Mouse (Mus musculus): ENCODE measurements around the gene Stk11. TPM values are rescaled to one million over a fixed set of nuclear protein-coding genes. Genes with fewer than 3 reads are reported as not detected.
"Not testable (repeated sequence)": the region's sequence is repeated elsewhere in the genome, so short reads cannot be mapped to it uniquely, and the experiment has no call there.

Gene Stk11
- polyA plus RNA-seq, 1 experiment from 2014 or later = 13.3 TPM

- Histone ChIP-seq H3K4me2 (no peak overlapping the region), H3K4me1 (replicated peaks) (peaks cover 77% of the 10 kb centered on the region), H3K9me3 (no peaks in the 10 kb centered on the region), H3K27me3 (no peaks in the 10 kb centered on the region), H3K4me3 (no peak overlapping the region), H3K9ac (no peak overlapping the region), H3K36me3 (peaks cover 3% of the 10 kb centered on the region; the same call in 1 of the 2 replicates), H3K27ac (replicated peaks) (no peak overlapping the region)
- ATAC-seq (ENCODE audit: low read depth) = no peak
- 78% methylated on average over 6 of the region's 6 CpGs for WGBS
These were observed 47.2 kb downstream of the Stk11 start for GRCm38 (mm10) chr10:80162716-80163299.

GRCm38 (mm10) chr10:80163721-80164120 lies 48.1 kb downstream of the Stk11 start:
- peak overlapping the region; percentile 44; the same call in 1 of the 2 replicates for H3K4me3 ChIP-seq

DNA sequence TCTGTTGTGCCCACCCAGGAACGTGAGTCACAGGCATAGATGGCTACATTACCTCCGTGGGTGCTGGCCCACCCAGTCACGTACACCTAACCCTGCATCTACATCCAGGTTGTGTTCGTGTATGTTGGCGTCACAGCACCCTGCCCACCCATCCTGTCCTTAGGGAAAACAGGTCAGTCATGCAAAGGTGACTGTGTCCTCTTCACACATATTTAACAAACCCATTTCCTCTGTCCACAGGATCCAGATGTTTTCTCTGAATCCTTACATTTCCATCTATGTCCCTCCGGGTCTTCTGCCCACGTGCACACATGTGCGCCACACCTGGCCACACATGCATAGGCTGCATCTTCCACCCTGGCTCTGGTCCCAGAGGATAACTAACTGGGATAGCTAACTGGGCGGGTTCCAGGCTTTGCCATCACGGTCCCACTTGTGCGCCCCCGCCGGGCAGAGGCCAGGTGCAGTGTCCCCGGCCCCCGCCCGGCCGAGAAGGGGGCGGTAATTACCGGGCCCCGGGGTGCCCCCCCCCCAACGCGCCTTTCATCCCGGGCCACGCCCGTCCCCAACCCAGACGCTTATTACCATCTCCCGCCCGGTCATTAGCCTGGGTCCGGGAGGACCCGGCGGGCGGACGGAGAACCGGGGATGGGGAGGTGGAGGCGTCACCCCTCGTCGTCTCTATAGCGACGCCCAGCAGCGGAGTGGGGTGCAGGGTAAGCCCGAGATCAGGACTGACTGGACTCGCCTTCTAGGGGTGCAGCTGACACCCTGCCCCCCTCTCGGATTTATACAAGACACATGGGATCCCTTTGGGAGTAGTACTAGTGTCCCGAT lies 48.8 kb downstream of the Stk11 start:
- Histone ChIP-seq H3K4me3 (peak overlapping the region; percentile 44), H3K36me3 (no peaks in the 10 kb centered on the region), H3K4me1 (replicated peaks) (peaks cover 72% of the 10 kb centered on the region), H3K4me2 (peak overlapping the region; percentile 89), H3K9me3 (no peaks in the 10 kb centered on the region), H3K27me3 (no peaks in the 10 kb centered on the region), H3K9ac (peak overlapping the region; percentile 84), H3K27ac (replicated peaks) (peak overlapping the region; percentile 92)
- no peak; the same call in 1 of the 2 replicates for ATAC-seq (ENCODE audit: low read depth)
- WGBS = 9% methylated on average over 44 of the region's 44 CpGs

More at GRCm38 (mm10) chr10:80163721-80164120, 48.1 kb downstream of the Stk11 start:
- Histone ChIP-seq H3K9me3 (no peaks in the 10 kb centered on the region), H3K27ac (replicated peaks) (peak overlapping the region; percentile 18; the same call in 1 of the 2 replicates), H3K27me3 (no peaks in the 10 kb centered on the region), H3K9ac (peak overlapping the region; percentile 14; the same call in 1 of the 2 replicates), H3K4me2 (peak overlapping the region; percentile 89), H3K36me3 (peaks cover 1% of the 10 kb centered on the region; the same call in 1 of the 2 replicates), H3K4me1 (replicated peaks) (peaks cover 72% of the 10 kb centered on the region)
- WGBS = 79% methylated on average over 8 of the region's 8 CpGs
- ATAC-seq (ENCODE audit: low read depth) = no peak

- Histone ChIP-seq H3K9ac (peak overlapping the region; percentile 84), H3K36me3 (peaks cover 4% of the 10 kb centered on the region), H3K4me2 (peak overlapping the region; percentile 89), H3K9me3 (no peaks in the 10 kb centered on the region), H3K27ac (replicated peaks) (peak overlapping the region; percentile 92), H3K27me3 (no peaks in the 10 kb centered on the region), H3K4me1 (replicated peaks) (peaks cover 76% of the 10 kb centered on the region), H3K4me3 (peak overlapping the region; percentile 44)
- 0% methylated on average over 17 of the region's 17 CpGs for WGBS
- ATAC-seq (ENCODE audit: low read depth) = peak; percentile 23
These were observed 49.4 kb downstream of the Stk11 start for GRCm38 (mm10) chr10:80164998-80165344.

- H3K4me3 ChIP-seq = peak within 1 kb of the TSS; percentile 90
- no peaks in the 10 kb centered on the region for H3K9me3 ChIP-seq
- H3K9ac ChIP-seq = peak within 1 kb of the TSS; percentile 84
- peak; percentile 3; the same call in 1 of the 2 replicates for ATAC-seq (ENCODE audit: low read depth)
- 14% methylated on average over 20 of the region's 20 CpGs for WGBS
- H3K4me2 ChIP-seq = peak within 1 kb of the TSS; percentile 89
- no peaks in the 10 kb centered on the region for H3K27me3 ChIP-seq
- H3K27ac ChIP-seq (replicated peaks) = peak within 1 kb of the TSS; percentile 92
- peaks cover 77% of the 10 kb centered on the region for H3K4me1 ChIP-seq (replicated peaks)
- peaks cover 10% of the 10 kb centered on the region for H3K36me3 ChIP-seq
These were observed 50.0 kb downstream of the Stk11 start, which contains the start of gene Cirbp for GRCm38 (mm10) chr10:80165392-80166128. Gene Cirbp, plus strand, starts transcription at chr10:80165985.

DNA sequence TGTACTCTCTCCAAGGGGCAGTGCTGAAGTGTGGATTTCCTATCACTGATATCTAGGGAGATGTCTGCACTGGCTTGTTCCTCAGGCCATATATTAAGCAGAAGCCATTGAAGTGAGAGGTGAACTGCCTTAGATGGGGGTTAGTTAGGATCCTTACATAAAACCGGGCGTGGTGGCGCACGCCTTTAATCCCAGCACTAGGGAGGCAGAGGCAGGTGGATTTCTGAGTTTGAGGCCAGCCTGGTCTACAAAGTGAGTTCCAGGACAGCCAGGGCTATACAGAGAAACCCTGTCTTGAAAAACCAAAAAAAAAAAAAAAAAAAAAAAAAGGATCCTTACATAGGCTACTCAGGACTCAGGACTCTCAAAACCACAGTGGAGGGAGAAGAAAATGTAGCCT lies 50.5 kb downstream of the Stk11 start:
- peak overlapping the region; percentile 44 for H3K4me3 ChIP-seq
- 90% methylated on average over 4 of the region's 4 CpGs for WGBS
- H3K9me3 ChIP-seq; ATAC-seq (ENCODE audit: low read depth); H3K27me3 ChIP-seq: not testable (repeated sequence)
- peak overlapping the region; percentile 92 for H3K27ac ChIP-seq (replicated peaks)
- H3K36me3 ChIP-seq = peaks cover 15% of the 10 kb centered on the region
- H3K4me2 ChIP-seq = peak overlapping the region; percentile 89
- peaks cover 77% of the 10 kb centered on the region for H3K4me1 ChIP-seq (replicated peaks)
- peak overlapping the region; percentile 84; the same call in 1 of the 2 replicates for H3K9ac ChIP-seq

GRCm38 (mm10) chr10:80167460-80168037 lies 51.9 kb downstream of the Stk11 start:
- peaks cover 27% of the 10 kb centered on the region for H3K36me3 ChIP-seq
- WGBS = under 1% methylated on average over 53 of the region's 55 CpGs
- peak; percentile 90 for ATAC-seq (ENCODE audit: low read depth)
- peak overlapping the region; percentile 90 for H3K4me3 ChIP-seq
- H3K27me3 ChIP-seq = no peaks in the 10 kb centered on the region
- H3K9me3 ChIP-seq = no peaks in the 10 kb centered on the region
- H3K9ac ChIP-seq = peak overlapping the region; percentile 100
- peak overlapping the region; percentile 89 for H3K4me2 ChIP-seq
- H3K27ac ChIP-seq (replicated peaks) = peak overlapping the region; percentile 99
- peaks cover 78% of the 10 kb centered on the region for H3K4me1 ChIP-seq (replicated peaks)

- under 1% methylated on average over 48 of the region's 48 CpGs for WGBS
- no peaks in the 10 kb centered on the region for H3K9me3 ChIP-seq
- peak overlapping the region; percentile 70 for H3K4me2 ChIP-seq
- peak overlapping the region; percentile 99 for H3K27ac ChIP-seq (replicated peaks)
- peak; percentile 32 for ATAC-seq (ENCODE audit: low read depth)
- peaks cover 27% of the 10 kb centered on the region for H3K36me3 ChIP-seq
- H3K4me1 ChIP-seq (replicated peaks) = peaks cover 82% of the 10 kb centered on the region
- H3K9ac ChIP-seq = peak overlapping the region; percentile 100
- no peaks in the 10 kb centered on the region for H3K27me3 ChIP-seq
- H3K4me3 ChIP-seq = peak overlapping the region; percentile 90
These were observed 52.5 kb downstream of the Stk11 start for GRCm38 (mm10) chr10:80168038-80168661.

DNA sequence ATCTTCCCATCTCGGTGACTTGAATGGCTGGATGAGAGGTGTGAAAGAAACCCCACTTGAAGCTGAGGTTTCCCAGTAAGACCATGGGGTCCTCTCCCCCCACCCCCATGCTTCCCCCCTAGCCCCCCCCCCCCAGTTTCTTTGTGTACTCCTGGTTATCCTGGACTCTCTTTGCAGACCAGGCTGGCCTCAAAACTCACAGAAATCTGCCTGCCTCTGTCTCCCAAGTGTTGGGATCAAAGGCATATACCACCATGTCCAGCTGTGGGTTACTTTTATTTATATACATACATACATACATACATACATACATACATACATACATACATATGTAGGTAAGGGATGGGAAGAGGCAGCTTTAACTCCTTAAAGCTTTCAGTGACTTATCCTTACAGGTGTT lies 53.5 kb downstream of the Stk11 start:
- H3K4me1 ChIP-seq (replicated peaks) = peaks cover 82% of the 10 kb centered on the region
- no peaks in the 10 kb centered on the region for H3K9me3 ChIP-seq
- H3K36me3 ChIP-seq = peaks cover 27% of the 10 kb centered on the region
- H3K4me2 ChIP-seq = peak overlapping the region; percentile 70
- no peaks in the 10 kb centered on the region for H3K27me3 ChIP-seq
- ATAC-seq (ENCODE audit: low read depth) = no peak
- peak overlapping the region; percentile 99; the same call in 1 of the 2 replicates for H3K27ac ChIP-seq (replicated peaks)
- peak overlapping the region; percentile 90 for H3K4me3 ChIP-seq
- WGBS = 64% methylated on average over 1 of the region's 1 CpGs
- peak overlapping the region; percentile 100 for H3K9ac ChIP-seq

DNA sequence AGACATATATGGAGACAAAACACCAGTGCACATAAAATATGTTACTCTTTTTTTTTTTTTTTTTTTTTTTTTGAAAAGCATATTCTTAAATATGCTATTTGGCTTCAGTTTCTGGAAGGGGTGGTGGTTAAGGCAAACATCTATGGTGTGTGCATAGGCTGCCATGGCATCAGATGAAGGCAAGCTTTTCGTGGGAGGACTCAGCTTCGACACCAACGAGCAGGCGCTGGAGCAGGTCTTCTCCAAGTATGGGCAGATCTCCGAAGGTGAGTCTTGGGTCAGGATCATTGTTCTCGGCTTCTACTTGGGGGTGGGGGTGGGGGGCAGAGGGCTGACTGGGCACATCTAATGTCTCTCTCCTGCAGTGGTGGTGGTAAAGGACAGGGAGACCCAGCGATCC lies 54.0 kb downstream of the Stk11 start:
- WGBS = 97% methylated on average over 7 of the region's 7 CpGs
- H3K4me1 ChIP-seq (replicated peaks) = peaks cover 76% of the 10 kb centered on the region
- peak overlapping the region; percentile 100 for H3K9ac ChIP-seq
- ATAC-seq (ENCODE audit: low read depth) = no peak
- H3K9me3 ChIP-seq = no peaks in the 10 kb centered on the region
- peaks cover 27% of the 10 kb centered on the region for H3K36me3 ChIP-seq
- 0 out of 2 replicates have a peak overlapping the region, but pooled peaks have one; percentile 4 for H3K27ac ChIP-seq (replicated peaks)
- H3K4me3 ChIP-seq = peak overlapping the region; percentile 90; the same call in 1 of the 2 replicates
- peak overlapping the region; percentile 70 for H3K4me2 ChIP-seq
- H3K27me3 ChIP-seq = no peaks in the 10 kb centered on the region

- ATAC-seq (ENCODE audit: low read depth) = no peak
- no peak overlapping the region for H3K4me2 ChIP-seq
- 95% methylated on average over 16 of the region's 16 CpGs for WGBS
- H3K4me3 ChIP-seq = no peak overlapping the region
- H3K4me1 ChIP-seq (replicated peaks) = peaks cover 72% of the 10 kb centered on the region
- H3K9me3 ChIP-seq = no peaks in the 10 kb centered on the region
- peak overlapping the region; percentile 100 for H3K9ac ChIP-seq
- 0 out of 2 replicates have a peak overlapping the region, but pooled peaks have one; percentile 4 for H3K27ac ChIP-seq (replicated peaks)
- no peaks in the 10 kb centered on the region for H3K27me3 ChIP-seq
- peaks cover 30% of the 10 kb centered on the region for H3K36me3 ChIP-seq
These were observed 54.4 kb downstream of the Stk11 start for GRCm38 (mm10) chr10:80170052-80170451.

Measured in neural tube, embryonic 13.5 days (tissue).